In genomic region chr5:30247666-30248065, GRCm38 (mm10) we compare ENCODE assay signal across 14 mouse cellular contexts. TPM values are rescaled to one million over a fixed set of nuclear protein-coding genes. Genes with fewer than 3 reads are reported as not detected.
DNase-seq lines count a peak whose midpoint lies in the region; ATAC-seq and TF ChIP-seq lines count a peak whose summit lies in the region.
"Had no signal": no experiment of that assay in that cellular context is flagged by ENCODE, and none has a peak within 500 bp of the region (broad histone marks: within the 10 kb centered on the region; RNA-seq: fewer than 3 reads in every experiment).

No protein-coding gene starts in this region.

- H3K4me2 ChIP-seq in kidney, embryonic 14.5 days (replicated peaks; ENCODE audit: low read depth, low read length): no peak overlapping the region
- H3K4me2 ChIP-seq: lung, embryonic 15.5 days had no signal

- CTCF ChIA-PET in Patski (lab: Charles Lee): interaction anchor here (1.3 to 1.9 kb wide), 2 partner anchors 10 to 13 kb away, joined by 3 to 7 read pairs; no protein-coding TSS in a partner anchor

- H3K27ac ChIP-seq in cerebellum, adult 2 months (ENCODE audit: insufficient read depth, low read length): no peak overlapping the region
- H3K27ac ChIP-seq in kidney, embryonic 14.5 days (ENCODE audit: low read depth, low read length): no peak overlapping the region
- H3K27ac ChIP-seq: embryonic facial prominence, embryonic 10.5 days; hindbrain, embryonic 10.5 days; lung, embryonic 15.5 days had no signal

- in situ Hi-C loops in Patski (cut with MboI; ENCODE audit: low pct_unique_long_range_greater_than_20kb): no loop called here

- 98% methylated on average over 1 of the region's 1 CpGs for WGBS in cerebellum, adult 2 months
- WGBS in kidney, embryonic 14.5 days: 91% methylated on average over 1 of the region's 1 CpGs

- no peak overlapping the region for H3K9ac ChIP-seq in kidney, embryonic 14.5 days (ENCODE audit: low read depth, low read length)
- H3K9ac ChIP-seq: lung, embryonic 15.5 days had no signal

- H3K27me3 ChIP-seq in cerebellum, adult 2 months (ENCODE audit: control insufficient read depth, insufficient read depth, low read length): no peaks in the 10 kb centered on the region
- no peaks in the 10 kb centered on the region for H3K27me3 ChIP-seq in kidney, embryonic 14.5 days (ENCODE audit: control insufficient read depth, insufficient read depth, low read length)
- H3K27me3 ChIP-seq in Patski: no peaks in the 10 kb centered on the region
- H3K27me3 ChIP-seq: lung, embryonic 15.5 days had no signal

- peak; percentile 25; the same call in 1 of the 2 replicates for TF ChIP-seq CTCF in cerebellum, adult 2 months (IDR thresholded peaks at IDR 0.05; ENCODE audit: borderline replicate concordance, insufficient read depth, low read depth, low read length)
- peak; percentile 64 for TF ChIP-seq CTCF in Patski (IDR thresholded peaks at IDR 0.05)

- DNase-seq in cerebellum, adult 2 months: no peak
- no peak for DNase-seq in cerebellum, adult 8-10 months
- DNase-seq in kidney, postnatal 4 days: peak; percentile 12 to 19
- no peak for DNase-seq in Patski (ENCODE audit: low read depth, low spot score)
- DNase-seq in retina, postnatal 1 day: peak; percentile 30
- DNase-seq in urinary bladder, adult 2 months (ENCODE audit: low spot score): no peak
- DNase-seq in left cerebral cortex, adult 8-10 months (ENCODE audit: low spot score in 2 of 2): no peak

- TF ChIP-seq POLR2A in cerebellum, adult 2 months (IDR thresholded peaks at IDR 0.05; ENCODE audit: borderline replicate concordance, insufficient read depth, low read length): no peak

- H3K4me1 ChIP-seq in cerebellum, adult 2 months (ENCODE audit: control insufficient read depth, insufficient read depth, low read length): peaks cover 4% of the 10 kb centered on the region
- 0 out of 2 replicates have a peak, but pooled peaks cover 9% of the 10 kb centered on the region for H3K4me1 ChIP-seq in kidney, embryonic 14.5 days (ENCODE audit: control insufficient read depth, insufficient read depth, low read length)

- H3K36me3 ChIP-seq in kidney, embryonic 14.5 days (ENCODE audit: control insufficient read depth, insufficient read depth, low read length): peaks cover 7% of the 10 kb centered on the region; the same call in 1 of the 2 replicates

- no peak overlapping the region for H3K4me3 ChIP-seq in cerebellum, adult 2 months (replicated peaks; ENCODE audit: insufficient read depth, low read depth, low read length)
- no peak overlapping the region for H3K4me3 ChIP-seq in kidney, embryonic 14.5 days (ENCODE audit: low read length)
- H3K4me3 ChIP-seq: embryonic facial prominence, embryonic 10.5 days; hindbrain, embryonic 10.5 days; lung, embryonic 15.5 days had no signal

- POLR2A ChIA-PET in Patski (lab: Charles Lee): no interaction called here

- no peaks in the 10 kb centered on the region for H3K9me3 ChIP-seq in kidney, embryonic 14.5 days (ENCODE audit: control insufficient read depth, low read length)
- H3K9me3 ChIP-seq: embryonic facial prominence, embryonic 10.5 days; hindbrain, embryonic 10.5 days; lung, embryonic 15.5 days had no signal

- no peak for ATAC-seq in kidney, embryonic 14.5 days (ENCODE audit: low FRiP score, low TSS enrichment)
- ATAC-seq in Patski: no peak

RNA-seq across cellular contexts. Expression of gene Selenoi, which starts 15.3 kb away (rescaled TPM):
- 33.9 and 38.0 TPM in 2 replicates for polyA plus RNA-seq in cerebellum, adult 2 months (2012; rRNA removed)
- 16.9 and 19.1 TPM in 2 replicates for polyA plus RNA-seq in kidney, embryonic 14.5 days (2014; fragmentation: Nextera tagmentation; extraction: Ambion mirVana)
- polyA plus RNA-seq in Patski (2021): 32.8 TPM
- polyA plus RNA-seq in urinary bladder, adult 2 months (2012; rRNA removed): 19.0 and 19.4 TPM in 2 replicates
- total RNA-seq in left cerebral cortex, adult 8-10 months (2022): 10 to 100 TPM; 37.8 to 62.2 (median 48.9) TPM

RNA-seq across cellular contexts. Expression of gene Drc1, which starts 33.5 kb away (rescaled TPM):
- polyA plus RNA-seq in cerebellum, adult 2 months (2012; rRNA removed): 2.4 and 2.5 TPM in 2 replicates
- 0.23 and 0.24 TPM in 2 replicates for polyA plus RNA-seq in kidney, embryonic 14.5 days (2014; fragmentation: Nextera tagmentation; extraction: Ambion mirVana)
- 0.36 TPM for polyA plus RNA-seq in Patski (2021)
- 0.04 TPM in 1 of 2 replicates, not detected in the other for polyA plus RNA-seq in urinary bladder, adult 2 months (2012; rRNA removed)
- total RNA-seq in left cerebral cortex, adult 8-10 months (2022): 10 to 100 TPM; 11.7 to 13.3 (median 12.7) TPM

RNA-seq across cellular contexts. Expression of gene Adgrf3, which starts 42.1 kb away (rescaled TPM):
- polyA plus RNA-seq in cerebellum, adult 2 months (2012; rRNA removed): not detected in 2 replicates
- polyA plus RNA-seq in kidney, embryonic 14.5 days (2014; fragmentation: Nextera tagmentation; extraction: Ambion mirVana): 0.28 TPM in 1 of 2 replicates, not detected in the other
- polyA plus RNA-seq in Patski (2021): 0.01 TPM
- polyA plus RNA-seq in urinary bladder, adult 2 months (2012; rRNA removed): 0.01 TPM in 1 of 2 replicates, not detected in the other
- total RNA-seq in left cerebral cortex, adult 8-10 months (2022): not detected
- total RNA-seq: adrenal gland, postnatal 36 days had no signal
- polyA plus RNA-seq: C2C12; embryonic facial prominence, embryonic 10.5 days; hindbrain, embryonic 10.5 days; neural tube, embryonic 11.5 days had no signal

Comparison
In these comparisons a context has a peak if more than half of its experiments do, and no peak if none do; other contexts are left out.
1. DNase-seq: peak in kidney, postnatal 4 days (2 of 2) and retina, postnatal 1 day (single experiment); none in cerebellum, adult 2 months (0 of 2), cerebellum, adult 8-10 months (single experiment), Patski (single experiment), urinary bladder, adult 2 months (single experiment) and left cerebral cortex, adult 8-10 months (0 of 2).